Mouse (Mus musculus) midbrain, embryonic 14.5 days (tissue): ENCODE results near the gene Gm36210. TPM values are rescaled to one million over a fixed set of nuclear protein-coding genes. Genes with fewer than 3 reads are reported as not detected.
A peak's percentile ranks its signal among the peaks of the same experiment; 100 is the strongest.
"Not testable (repeated sequence)": the region's sequence is repeated elsewhere in the genome, so short reads cannot be mapped to it uniquely, and the experiment has no call there.

ENCODE experiments used
- ATAC-seq: fragments of 200-750 bp; cut with Nextera tagmentation; 2 replicates; pipeline ENCODE4 v1.8.0; 2017; ENCODE audit warnings: moderate number of reproducible peaks, moderate library complexity; ENCODE audit not compliant: low FRiP score, low TSS enrichment
- DNase-seq: peaks from one replicate; pipeline ENCODE4 v3.0.0-alpha.2; 2015
- H3K27ac ChIP-seq: fragments of 300-500 bp; sonication (generic); replicated peaks from 2 replicates; pipeline ENCODE4 v1.5.1; 2014; ENCODE audit warnings: mild to moderate bottlenecking, low read depth, low read length, moderate library complexity
- H3K27me3 ChIP-seq: fragments of 300-500 bp; sonication (generic); 2 replicates; pipeline ENCODE4 v1.6.1; 2014; ENCODE audit warnings: low read length, control low read depth, mixed read lengths; ENCODE audit not compliant: control insufficient read depth, insufficient read depth
- H3K36me3 ChIP-seq: fragments of 300-500 bp; sonication (generic); 2 replicates; pipeline ENCODE4 v1.6.1; 2014; ENCODE audit warnings: low read length, control low read depth; ENCODE audit not compliant: control insufficient read depth, insufficient read depth
- H3K4me1 ChIP-seq: fragments of 300-500 bp; sonication (generic); 2 replicates; pipeline ENCODE4 v1.6.1; 2014; ENCODE audit warnings: mild to moderate bottlenecking, antibody characterized with exemption, low read length, control low read depth; ENCODE audit not compliant: control insufficient read depth, insufficient read depth
- H3K4me2 ChIP-seq: fragments of 300-500 bp; sonication (generic); 2 replicates; pipeline ENCODE4 v1.6.1; 2014; ENCODE audit warnings: mild to moderate bottlenecking, low read length, moderate library complexity
- H3K4me3 ChIP-seq: fragments of 300-500 bp; sonication (generic); replicated peaks from 2 replicates; pipeline ENCODE4 v1.5.1; 2014; ENCODE audit warnings: low read depth, low read length
- H3K9ac ChIP-seq: fragments of 300-500 bp; sonication (generic); replicated peaks from 2 replicates; pipeline ENCODE4 v1.6.1; 2014; ENCODE audit warnings: mild to moderate bottlenecking, low read length, moderate library complexity
- H3K9me3 ChIP-seq: fragments of 300-500 bp; sonication (generic); 2 replicates; pipeline ENCODE4 v1.6.1; 2016; ENCODE audit warnings: low read length, control low read depth, mixed read lengths; ENCODE audit not compliant: control insufficient read depth
- WGBS: fragments of 180-500 bp; shearing (Covaris S2); extraction: QIAGEN DNeasy Blood & Tissue Kit; methylation state at CpG from one replicate; pipeline ENCODE4 v1.1.7; 2014; 5-methylcytosine and 5-hydroxymethylcytosine counted together
- polyA plus RNA-seq: library from polyadenylated mRNA; unstranded; fragments of >200 nt; fragmentation: Nextera tagmentation; extraction: Ambion mirVana; gene quantifications from 2 replicates; pipeline ENCODE4 v1.2.1, GENCODE M21; 2014

Gm36210 gene
- polyA plus RNA-seq, 1 experiment from 2014 or later = 0.55 TPM

DNA sequence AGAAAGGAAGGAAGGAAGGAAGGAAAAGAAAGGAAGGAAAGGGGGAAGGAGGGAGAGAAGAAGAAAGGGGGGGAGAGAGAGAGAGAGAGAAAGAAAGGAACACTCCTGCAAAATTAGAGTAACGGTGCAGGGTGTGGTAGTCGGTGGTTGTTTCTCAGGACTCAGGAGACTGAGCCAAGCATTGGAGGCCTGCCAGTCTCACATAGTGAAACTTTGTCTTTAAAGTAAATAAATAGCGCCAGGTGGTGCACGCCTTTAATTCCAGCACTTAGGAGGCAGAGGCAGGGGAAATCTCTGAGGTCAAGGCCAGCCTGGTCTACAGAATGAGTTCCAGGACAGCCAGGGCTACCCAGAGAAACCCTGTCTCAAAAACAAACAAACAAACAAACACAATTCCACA is 19.6 kb downstream of the Gm36210 start:
- Histone ChIP-seq H3K4me2 (no peak overlapping the region), H3K4me3 (no peak overlapping the region), H3K9ac (no peak overlapping the region), H3K9me3 (no peaks in the 10 kb centered on the region), H3K4me1 (no peaks in the 10 kb centered on the region), H3K27me3 (no peaks in the 10 kb centered on the region), H3K36me3 (no peaks in the 10 kb centered on the region), H3K27ac (no peak overlapping the region)
- ATAC-seq (no peak), DNase-seq (no peak)
- 94% methylated on average over 4 of the region's 4 CpGs for WGBS

DNA sequence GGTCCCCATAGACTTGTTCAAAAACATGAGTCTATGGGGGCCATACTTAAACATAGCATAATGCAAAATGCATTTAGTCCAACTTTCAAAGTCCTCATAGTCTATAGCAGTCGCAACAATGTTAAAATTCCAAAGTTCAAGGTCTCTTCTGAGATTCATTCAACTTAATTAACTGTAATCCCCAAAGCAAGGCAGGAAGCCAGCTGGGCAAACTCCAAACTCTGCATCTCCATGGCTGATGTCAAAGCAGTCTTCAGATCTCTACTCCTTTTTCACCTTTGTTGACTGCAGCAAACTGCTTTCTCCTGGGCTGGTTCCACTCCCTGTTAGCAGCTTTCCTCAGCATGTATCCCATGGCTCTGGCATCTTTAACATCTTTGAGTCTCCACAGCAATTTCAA is 27.3 kb downstream of the Gm36210 start:
- not testable (repeated sequence) for ATAC-seq, DNase-seq, H3K9me3 ChIP-seq, H3K9ac ChIP-seq, H3K4me1 ChIP-seq, H3K4me3 ChIP-seq, H3K36me3 ChIP-seq, H3K4me2 ChIP-seq, H3K27me3 ChIP-seq, H3K27ac ChIP-seq
- WGBS = 81% methylated on average over 1 of the region's 1 CpGs

DNA sequence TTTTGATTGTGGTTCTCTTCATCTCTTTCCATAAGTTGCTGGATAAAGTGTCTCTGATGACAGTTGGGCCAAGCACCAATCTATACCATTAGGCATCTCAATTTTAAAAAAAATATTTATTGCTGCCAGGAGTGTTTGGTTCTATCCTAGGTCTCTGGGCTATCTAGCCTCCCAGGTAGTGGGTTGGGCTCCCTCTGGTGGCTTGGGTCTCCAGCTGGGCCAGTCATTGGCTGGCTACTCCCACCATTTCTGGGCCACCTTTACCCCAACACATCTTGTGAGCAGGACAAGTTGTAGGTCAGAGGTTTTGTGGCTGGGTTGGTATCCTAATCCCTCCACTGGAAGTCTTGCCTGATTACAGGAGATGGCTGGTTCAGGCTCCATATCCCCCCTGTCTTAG is 28.1 kb downstream of the Gm36210 start:
- peaks cover 9% of the 10 kb centered on the region for H3K4me1 ChIP-seq
- DNase-seq (no peak), ATAC-seq (no peak)
- H3K4me3 ChIP-seq = no peak overlapping the region
- no peak overlapping the region for H3K27ac ChIP-seq
- no peaks in the 10 kb centered on the region for H3K9me3 ChIP-seq
- H3K9ac ChIP-seq = no peak overlapping the region
- no peaks in the 10 kb centered on the region for H3K27me3 ChIP-seq
- no peaks in the 10 kb centered on the region for H3K36me3 ChIP-seq
- H3K4me2 ChIP-seq = no peak overlapping the region

DNA sequence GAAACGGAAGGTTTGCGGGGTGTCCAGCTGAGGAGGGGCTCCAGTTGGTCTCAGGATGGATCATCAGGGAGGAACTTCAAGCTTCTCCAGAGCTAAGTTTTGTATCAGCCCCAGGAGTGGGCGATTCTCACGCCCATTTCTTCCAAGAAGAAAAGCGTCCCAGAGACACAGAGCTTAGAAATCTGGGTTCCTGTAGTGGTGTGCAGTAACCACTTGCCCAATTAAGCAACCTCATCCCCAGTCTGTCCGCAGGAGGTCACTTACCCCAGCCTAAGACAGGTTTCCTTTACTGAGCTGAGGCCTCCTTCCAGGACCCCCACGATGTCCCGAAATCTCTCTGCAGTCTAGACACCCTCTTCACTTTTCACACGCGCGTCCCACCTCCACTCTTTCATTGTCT is 29.1 kb downstream of the Gm36210 start:
- Histone ChIP-seq H3K36me3 (no peaks in the 10 kb centered on the region), H3K9me3 (no peaks in the 10 kb centered on the region), H3K27me3 (no peaks in the 10 kb centered on the region), H3K9ac (peak overlapping the region; percentile 48), H3K4me1 (peaks cover 9% of the 10 kb centered on the region), H3K4me2 (peak overlapping the region; percentile 87), H3K4me3 (peak overlapping the region; percentile 42), H3K27ac (no peak overlapping the region)
- 9% methylated on average over 11 of the region's 11 CpGs for WGBS
- ATAC-seq (peak; percentile 15; the same call in 1 of the 2 replicates), DNase-seq (no peak)

DNA sequence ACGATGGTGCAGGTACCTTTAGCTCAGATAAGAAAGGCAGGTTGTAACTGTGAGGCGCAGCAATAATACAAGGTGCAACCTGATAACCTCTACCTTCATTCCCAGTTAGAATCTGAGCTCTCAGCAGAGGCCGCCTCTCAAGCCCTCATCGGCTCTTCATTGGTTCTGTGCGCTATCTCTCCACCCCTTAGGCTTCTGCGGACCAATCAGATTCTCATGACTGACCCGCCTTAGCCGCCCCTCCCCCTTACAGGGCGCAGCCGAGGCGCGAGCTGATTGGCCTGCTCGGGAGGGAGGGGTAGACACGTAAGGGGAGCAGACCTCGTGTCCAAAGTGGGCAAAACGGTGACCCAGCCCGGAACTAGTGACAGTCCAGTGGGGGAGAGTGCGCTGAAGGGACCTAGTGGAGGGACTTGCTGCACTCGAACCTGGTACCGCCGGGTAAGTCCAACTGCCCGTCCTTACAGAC is 29.5 kb downstream of the Gm36210 start, which contains the start of gene Isoc2a:
Isoc2a (plus strand) TSS at position 401 of the 469 bp plus-strand sequence.
- Histone ChIP-seq H3K27me3 (no peaks in the 10 kb centered on the region), H3K36me3 (no peaks in the 10 kb centered on the region), H3K4me3 (peak within 1 kb of the TSS; percentile 42), H3K4me2 (peak within 1 kb of the TSS; percentile 87), H3K4me1 (peaks cover 9% of the 10 kb centered on the region), H3K9me3 (no peaks in the 10 kb centered on the region), H3K27ac (peak within 1 kb of the TSS; percentile 61; the same call in 1 of the 2 replicates), H3K9ac (peak within 1 kb of the TSS; percentile 48)
- under 1% methylated on average over 22 of the region's 22 CpGs for WGBS
- peak; percentile 96 for DNase-seq
- ATAC-seq = peak; percentile 99

DNA sequence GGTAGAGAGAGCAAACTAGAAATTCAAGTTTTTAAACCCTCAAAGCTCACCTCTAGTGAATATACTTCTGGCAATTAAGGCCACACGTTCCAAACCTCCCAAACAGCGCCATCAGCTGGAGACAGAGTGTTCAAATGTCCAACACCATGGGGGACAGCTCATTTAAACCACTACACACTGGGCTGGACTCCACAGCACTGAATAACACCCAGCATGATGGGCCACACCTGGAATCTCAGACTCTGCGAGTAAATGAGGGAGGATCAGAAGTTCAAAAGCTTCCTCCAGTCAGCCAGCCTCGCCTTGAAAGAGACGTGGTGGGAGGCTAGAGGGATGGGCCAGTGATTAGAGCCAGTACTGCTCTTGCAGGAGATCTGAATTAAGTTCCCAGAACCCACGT is 36.2 kb downstream of the Gm36210 start, which contains the start of gene Isoc2b:
Isoc2b (minus strand) TSS at position 126 of the 400 bp plus-strand sequence.
- DNase-seq (no peak), ATAC-seq (no peak)
- H3K27ac ChIP-seq = no peak within 1 kb of the TSS
- no peak within 1 kb of the TSS for H3K9ac ChIP-seq
- no peaks in the 10 kb centered on the region for H3K36me3 ChIP-seq
- H3K4me1 ChIP-seq = no peaks in the 10 kb centered on the region; the same call in 1 of the 2 replicates
- H3K9me3 ChIP-seq = no peaks in the 10 kb centered on the region
- 63% methylated on average over 6 of the region's 6 CpGs for WGBS
- no peak within 1 kb of the TSS for H3K4me2 ChIP-seq
- no peak within 1 kb of the TSS for H3K4me3 ChIP-seq
- no peaks in the 10 kb centered on the region for H3K27me3 ChIP-seq

DNA sequence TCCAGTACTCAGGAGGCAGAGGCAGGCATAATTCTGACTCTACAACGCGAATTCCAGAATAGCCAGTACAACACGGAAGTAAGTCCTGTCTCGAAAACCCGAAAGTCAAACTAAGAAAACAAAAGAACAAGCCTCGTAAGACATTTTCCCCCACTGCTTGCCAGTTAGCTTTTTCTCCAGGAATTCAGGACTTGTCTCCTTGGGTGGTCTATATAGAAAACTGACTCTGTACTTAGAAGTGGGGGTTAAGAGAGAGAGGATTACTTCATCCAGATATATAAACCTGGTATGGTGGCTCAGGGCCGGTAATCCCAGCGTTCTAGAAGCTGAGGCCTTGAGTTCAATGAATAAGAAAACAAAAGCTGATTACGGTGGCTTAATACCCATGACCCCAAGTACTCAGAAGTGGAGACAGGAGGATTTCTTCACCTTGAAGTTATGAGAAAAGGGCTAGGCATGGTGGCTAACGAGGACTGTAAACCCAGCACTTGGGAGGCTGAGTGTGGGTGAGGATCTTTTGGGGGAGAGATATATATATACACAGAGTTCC is 39.6 kb downstream of the Gm36210 start:
- Histone ChIP-seq H3K4me1 (no peaks in the 10 kb centered on the region; the same call in 1 of the 2 replicates), H3K9ac (peak overlapping the region; percentile 57), H3K9me3 (no peaks in the 10 kb centered on the region), H3K27me3 (no peaks in the 10 kb centered on the region), H3K27ac (peak overlapping the region; percentile 74), H3K4me3 (peak overlapping the region; percentile 47), H3K4me2 (peak overlapping the region; percentile 69), H3K36me3 (no peaks in the 10 kb centered on the region)
- DNase-seq (peak; percentile 7), ATAC-seq (no peak)
- WGBS = 30% methylated on average over 10 of the region's 10 CpGs

DNA sequence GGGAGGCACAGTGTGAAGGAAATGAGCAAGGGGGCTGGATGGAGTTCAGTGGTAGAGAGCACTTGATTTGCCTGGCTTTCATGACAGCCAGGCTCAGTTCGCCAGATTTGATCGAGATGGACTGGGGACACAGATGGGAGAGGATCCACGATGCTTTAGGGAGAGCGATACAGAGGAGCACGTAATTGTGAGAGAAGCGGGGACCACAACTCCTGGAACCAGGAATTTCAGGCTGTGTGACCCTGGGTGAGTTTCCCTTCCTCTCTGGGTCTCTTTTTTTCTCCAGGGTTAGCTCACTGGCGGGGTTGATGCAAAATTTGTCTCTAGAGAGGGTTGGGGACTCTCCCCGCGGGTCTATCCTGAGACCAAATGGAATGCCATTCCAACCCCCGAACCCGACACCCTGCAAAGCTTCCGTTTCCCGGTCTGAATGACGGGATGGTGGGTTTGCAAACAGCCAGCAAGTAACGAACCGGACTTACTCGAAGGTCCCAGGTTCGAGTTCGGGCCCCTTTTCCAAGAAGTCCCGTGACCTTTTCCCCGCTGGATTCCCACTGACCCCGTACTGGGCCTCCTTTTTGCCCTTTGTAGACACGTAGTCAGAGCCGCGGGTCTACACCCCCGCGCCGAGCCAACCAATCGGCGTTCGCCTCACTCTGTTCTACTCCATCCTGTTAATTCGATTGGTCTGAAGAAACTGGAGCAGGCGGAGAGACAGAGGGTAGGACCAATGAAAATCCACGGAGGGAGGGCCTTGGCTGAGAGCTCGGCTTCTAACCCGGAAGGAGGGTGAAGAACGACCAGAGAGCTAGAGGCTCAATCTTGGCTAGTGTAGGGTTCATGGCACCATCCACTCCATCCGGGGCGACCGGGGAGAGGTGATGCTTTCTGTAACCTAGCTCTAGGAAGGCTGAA is 40.5 kb downstream of the Gm36210 start:
- H3K9me3 ChIP-seq = no peaks in the 10 kb centered on the region
- DNase-seq (peak; percentile 97), ATAC-seq (peak; percentile 100)
- H3K4me2 ChIP-seq = peak overlapping the region; percentile 69
- no peaks in the 10 kb centered on the region for H3K27me3 ChIP-seq
- H3K36me3 ChIP-seq = no peaks in the 10 kb centered on the region
- H3K4me1 ChIP-seq = no peaks in the 10 kb centered on the region; the same call in 1 of the 2 replicates
- peak overlapping the region; percentile 62 for H3K9ac ChIP-seq
- H3K4me3 ChIP-seq = peak overlapping the region; percentile 47
- 4% methylated on average over 40 of the region's 40 CpGs for WGBS
- peak overlapping the region; percentile 74 for H3K27ac ChIP-seq
